Mouse (Mus musculus) liver, adult (tissue): ENCODE results near the gene Doc2b.

Source experiments
- GATA4 ChIP-seq: IDR thresholded peaks from 2 replicates; pipeline ENCODE4 v1.6.1; 2014; ENCODE audit warnings: mild to moderate bottlenecking, low read length; ENCODE audit not compliant: insufficient replicate concordance

Doc2b gene

DNA sequence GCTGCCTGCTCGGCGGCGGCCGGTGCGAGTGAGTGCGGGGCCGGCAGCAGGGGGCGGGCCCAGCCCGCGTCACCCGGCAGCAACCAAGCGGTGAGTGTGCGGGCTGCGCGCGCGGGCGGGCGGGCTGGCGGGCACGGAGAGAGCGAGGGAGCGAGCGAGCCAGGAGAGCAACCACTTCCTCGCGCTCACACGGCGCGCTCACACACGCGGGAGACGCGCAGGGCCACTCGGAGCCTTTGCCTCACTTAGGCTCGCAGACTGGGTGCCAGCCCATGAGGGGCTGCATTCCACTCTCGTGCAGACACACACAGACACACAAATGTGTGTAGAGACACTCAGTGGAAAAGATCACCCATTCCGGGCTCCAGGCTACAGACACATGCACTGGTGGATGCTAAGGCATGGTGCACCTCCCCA is at the start of gene Doc2b:
Gene Doc2b, minus strand, starts transcription at position 21 of the 417 bp plus-strand sequence.
- no peak for TF ChIP-seq GATA4

DNA sequence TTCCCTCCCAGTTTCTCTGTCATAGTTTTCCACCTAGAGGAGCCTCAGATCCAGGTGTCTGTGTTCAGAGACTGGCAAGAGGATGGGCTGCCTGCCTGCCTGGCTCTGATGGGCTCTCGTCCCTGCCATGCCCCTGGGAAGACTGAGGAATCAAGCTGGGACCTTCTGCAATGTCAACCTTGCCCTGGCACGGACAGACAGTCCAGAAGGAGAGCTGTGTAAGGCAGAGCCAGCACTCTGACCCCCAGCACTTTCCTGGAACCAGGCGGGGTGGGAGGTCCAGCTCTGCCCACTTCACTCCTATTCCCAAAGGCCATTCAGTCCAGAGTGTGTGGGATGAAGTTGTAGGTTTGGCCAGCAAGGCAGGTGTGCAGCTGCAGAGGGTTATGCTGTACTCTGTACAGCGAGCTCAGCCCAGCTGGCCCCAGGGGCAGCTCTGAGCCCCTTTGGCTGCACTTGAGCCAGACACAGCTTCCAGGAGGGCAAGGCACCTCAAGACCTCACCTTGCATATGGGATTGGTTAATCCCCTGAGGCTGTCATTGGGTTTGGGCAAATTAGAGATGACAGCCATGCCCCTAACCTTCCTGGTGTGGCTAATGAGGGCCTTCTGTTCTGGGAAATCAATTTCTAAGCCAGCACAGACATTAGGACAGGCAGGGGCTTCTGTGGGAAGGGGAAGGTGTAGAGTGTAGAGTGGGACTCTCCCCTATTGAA is 47.2 kb upstream of the Doc2b start:
- no peak for TF ChIP-seq GATA4

DNA sequence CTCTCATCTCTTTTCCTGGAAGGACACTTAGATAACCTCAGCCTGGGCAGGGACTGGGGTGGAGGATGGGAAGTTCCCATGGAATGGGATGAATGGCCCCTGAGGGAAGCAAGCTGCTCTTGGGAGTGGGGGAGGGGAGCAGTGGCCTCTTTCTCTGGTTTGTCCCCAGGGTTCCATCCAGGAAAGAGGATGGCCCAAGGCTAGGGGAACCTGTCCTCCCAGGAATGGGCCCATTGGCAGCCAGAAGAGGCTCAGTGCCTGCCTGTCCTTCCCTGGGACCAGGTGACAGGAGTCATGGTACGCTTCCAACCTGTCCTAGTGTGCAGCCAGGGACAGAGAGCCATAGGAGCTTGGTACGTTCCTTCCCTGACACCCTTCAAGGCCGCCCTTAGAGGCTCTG is 45.7 kb upstream of the Doc2b start:
- no peak for TF ChIP-seq GATA4

DNA sequence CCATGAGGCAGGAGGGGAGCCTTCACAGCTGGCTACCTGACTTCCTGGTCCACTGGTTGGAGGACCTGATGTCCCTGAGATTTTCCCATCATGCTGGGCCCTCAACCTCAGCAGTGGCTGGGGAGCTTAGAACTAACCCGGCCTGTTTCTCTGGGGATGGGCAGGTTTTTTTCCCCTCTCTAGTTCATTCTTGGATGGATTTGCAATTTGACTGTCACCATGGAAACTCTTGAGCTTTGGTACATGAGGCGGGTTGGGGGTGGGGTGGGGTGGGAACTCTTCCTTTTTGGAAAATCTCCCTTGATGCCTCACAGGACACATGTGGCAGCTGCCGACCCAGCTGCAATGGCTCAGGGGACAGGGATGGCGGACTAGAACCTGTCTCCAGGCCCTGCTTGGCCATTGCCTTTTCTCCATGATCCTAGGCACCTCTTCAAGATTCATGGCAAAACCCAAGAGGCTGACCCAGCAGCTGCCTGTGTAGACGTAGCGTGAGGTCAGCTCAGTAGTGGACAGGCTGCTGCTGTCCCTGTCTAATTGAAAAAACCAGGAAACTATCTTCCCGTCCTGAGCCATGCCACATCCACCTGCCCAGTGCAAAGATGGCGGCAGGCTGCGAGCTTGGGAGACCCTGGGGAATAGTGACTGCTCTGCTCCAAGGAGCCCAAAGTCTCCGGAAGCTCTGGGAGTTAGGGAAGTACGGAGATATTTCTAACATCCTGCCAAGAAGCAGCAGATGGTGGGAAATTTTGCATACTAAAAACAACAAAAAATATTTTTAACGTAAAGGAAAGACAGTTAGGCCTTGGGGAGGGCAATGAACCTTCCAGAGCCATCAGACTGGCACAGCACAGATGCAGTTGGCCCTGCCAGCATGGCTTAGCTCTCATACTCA is 43.9 kb upstream of the Doc2b start:
- no peak for TF ChIP-seq GATA4

DNA sequence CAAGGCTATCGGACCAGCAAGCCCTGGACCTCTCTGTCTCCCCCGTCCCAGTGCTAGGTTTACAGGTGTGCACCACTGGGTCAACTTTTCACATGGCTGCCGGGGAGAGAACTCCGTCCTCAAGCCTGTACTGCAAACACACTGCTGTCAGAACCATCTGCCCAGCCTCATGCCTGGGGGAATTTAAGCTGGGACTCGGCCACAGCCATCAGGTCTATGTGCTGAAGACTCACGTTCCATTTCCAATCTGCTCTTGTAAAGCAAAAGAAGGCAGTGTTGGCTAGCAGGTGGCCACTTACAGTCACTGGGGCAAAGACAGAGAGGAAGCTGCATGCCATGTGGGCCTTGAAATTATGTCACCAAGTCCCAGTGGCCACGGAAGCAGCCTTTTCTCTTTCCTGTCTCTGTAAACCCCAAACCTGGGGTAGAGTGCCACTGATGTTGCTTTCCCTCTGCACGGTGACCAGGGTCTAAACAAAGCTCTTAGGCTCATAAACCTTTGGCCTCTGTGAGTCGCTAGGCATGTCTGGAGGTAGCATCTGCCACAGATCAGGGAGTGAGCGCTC is 43.1 kb upstream of the Doc2b start:
- no peak for TF ChIP-seq GATA4

DNA sequence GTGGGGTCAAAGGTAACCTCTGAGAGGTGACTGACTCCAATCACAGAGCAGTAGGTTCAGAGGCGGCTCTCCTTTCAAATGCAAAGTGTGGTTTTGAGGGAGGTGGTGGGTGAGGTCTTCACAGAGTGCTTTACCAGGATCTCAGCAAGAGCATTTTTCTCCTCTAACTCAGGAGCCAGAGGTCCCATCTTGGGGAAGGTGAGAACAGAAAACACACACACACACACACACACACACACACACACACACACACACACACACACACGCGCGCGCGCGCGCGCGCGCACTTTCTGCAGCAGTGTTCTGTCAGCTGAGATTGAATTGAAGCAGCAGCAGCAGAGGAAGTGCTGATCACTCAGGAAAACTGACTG is 40.4 kb upstream of the Doc2b start:
- TF ChIP-seq GATA4: no peak

DNA sequence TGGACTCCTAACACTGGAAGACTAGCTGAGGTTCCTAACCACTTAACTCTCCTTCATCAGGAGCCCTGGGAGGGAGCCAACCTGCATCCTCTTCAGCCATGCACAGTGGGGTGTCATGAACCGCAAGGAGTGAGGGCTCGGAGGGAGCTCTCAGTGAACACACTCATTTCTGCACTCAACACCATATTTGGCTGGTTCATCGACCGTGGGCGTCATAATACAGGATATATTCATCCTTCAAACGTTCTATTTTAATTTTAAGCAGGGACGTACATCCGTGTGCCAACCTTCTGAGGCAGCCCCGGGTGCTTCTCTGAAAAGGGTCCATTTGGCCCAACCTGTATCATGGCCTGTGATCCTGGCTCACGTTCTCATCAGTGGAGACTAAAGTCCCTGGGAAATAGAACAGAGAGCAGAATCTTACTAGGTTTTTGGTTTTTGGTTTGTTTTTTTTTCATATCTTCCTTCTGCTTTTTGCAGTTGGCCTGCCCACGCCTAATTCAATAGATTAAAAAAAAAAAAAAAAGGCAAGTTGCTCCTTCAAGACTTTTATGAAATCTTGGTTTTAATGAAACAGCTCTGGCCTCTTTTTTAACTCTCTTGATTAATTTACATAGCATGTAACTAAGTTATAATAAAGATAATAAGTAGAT is 39.9 kb upstream of the Doc2b start:
- no peak for TF ChIP-seq GATA4

DNA sequence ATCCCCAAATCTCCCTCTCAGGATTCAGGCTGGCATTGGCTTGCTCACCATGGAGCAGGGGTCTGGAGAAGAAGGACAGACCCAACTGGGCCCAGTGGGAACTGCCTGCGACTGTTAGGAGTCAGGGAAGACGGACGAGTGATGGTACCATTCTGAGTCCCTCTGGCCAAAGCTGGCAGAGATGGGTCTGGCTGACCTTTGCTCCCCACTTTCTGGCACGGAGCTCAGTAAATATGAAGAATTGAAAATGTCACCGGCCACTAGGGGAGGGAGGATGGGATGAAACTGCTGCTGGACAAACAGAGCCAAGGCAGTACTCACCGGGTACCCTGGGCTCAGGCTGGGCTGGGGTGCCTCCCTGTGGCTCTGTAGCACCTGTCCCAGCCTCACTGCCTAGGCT is 37.2 kb upstream of the Doc2b start:
- no peak for TF ChIP-seq GATA4

DNA sequence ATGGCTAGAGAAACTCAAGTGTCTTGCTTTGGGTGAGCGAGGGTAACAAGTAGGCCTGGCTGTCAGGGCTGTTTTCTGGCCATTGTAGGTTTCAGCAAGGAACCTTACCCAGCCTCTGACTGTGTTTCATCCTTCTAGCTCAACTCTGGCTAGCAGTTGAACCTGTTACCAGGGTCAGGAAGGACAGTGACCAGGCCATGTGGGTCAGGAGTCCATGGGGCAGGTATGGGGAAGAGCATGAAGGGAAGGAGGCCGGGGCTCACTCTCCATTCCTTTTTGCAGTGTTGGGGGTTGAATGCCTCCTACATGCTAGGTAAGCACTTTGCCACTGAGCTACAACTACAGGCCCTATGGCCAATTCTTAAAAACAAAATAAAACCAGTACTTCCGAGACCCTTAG is 34.5 kb upstream of the Doc2b start:
- no peak for TF ChIP-seq GATA4

DNA sequence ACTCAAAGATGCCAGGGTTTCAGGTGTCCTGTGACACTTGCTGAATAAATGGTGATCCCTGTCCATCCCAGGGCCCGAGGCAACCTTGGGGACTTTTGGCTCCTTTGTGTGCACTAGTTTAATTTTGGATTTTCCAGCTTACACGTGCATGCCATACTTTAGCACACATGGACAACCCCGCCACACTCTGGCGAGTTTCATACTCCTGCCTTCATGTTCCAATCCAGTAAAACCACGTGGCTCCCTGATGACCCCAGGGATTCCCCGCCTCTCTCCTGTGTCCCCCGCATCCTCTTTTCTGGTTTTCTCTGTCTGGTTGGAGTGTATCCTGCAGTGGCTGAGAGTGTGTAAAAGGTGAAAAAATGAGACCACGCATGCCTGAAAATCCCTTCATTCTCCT is 31.6 kb upstream of the Doc2b start:
- no peak for TF ChIP-seq GATA4

DNA sequence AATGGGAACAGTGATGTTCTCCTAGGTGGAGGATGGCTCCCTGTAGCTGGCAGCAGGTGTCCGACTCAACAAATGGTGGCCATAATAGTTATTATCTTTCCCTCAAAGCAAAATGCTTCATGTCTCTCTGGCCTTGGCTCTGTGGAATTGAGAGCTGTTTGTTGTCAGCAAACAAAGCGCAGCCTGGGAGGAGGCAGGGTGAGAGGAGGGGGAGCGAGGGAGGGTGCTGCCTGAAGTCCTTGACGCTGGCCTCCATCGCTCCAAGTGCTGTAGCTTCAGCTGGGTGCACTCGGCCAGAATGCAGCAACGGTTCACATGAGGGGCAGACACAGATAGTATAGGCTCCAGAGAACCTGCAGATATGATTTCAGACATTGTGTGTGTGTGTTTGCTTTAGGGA is 27.7 kb upstream of the Doc2b start:
- no peak for TF ChIP-seq GATA4

DNA sequence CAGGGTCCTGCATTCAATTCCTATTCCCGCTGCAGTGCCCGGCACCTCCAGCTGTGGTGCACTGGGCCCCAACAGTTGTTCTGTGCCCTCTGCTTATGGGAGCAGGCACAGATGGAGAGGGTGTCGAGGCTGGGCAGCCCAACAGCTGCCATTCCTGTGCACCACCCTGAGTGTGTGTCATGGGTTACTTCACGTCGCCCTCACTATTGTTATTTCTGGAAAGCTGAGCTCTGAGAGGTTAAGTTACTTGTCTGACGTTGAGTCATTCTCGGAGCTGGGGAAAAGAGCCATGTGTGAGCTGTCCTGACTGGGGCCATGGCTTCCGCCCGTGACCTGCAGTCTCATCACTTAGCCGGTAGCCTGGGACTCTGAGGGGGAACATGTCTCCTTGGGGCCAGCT is 17.2 kb upstream of the Doc2b start:
- no peak for TF ChIP-seq GATA4

DNA sequence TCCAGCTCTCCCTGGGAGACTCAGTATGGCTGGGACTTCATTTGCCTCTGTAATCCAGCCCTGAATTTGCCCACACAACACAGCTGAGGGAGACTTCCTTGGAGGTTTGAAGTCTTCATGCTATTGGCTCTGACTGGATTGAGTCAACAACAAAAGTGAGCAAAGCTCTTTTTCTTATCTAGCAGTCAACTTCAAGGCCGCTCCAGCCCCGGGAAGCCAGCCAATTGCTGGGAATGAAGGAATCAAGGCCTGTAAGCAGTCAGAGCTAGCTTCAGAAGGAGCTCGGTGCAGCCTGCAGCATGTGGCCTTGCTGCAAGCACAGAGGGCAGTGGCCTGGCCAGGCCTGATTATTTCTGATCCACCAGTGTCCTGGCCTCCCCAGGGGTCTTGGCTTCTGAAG is 16.1 kb upstream of the Doc2b start:
- peak; percentile 91; the same call in 1 of the 2 replicates for TF ChIP-seq GATA4

DNA sequence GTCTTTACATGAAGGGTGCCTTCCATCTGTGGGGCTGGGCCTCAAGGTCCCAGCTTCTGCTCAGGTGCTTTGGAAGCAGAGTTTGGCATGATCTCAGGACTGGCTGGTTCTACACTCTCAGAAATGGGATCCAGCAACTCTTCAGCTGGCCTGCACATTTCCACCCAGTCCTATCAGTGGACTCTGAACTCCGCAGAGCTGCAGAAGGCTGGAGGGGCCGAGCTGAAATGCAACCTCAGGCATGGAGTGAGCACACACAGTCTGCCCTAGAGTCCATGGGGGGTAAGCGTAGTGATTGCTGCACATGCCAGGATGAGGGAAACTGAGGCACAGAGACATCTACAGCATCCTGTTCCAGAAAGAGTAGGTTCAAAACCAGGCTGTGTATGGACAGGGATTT is 14.7 kb upstream of the Doc2b start:
- TF ChIP-seq GATA4: no peak

DNA sequence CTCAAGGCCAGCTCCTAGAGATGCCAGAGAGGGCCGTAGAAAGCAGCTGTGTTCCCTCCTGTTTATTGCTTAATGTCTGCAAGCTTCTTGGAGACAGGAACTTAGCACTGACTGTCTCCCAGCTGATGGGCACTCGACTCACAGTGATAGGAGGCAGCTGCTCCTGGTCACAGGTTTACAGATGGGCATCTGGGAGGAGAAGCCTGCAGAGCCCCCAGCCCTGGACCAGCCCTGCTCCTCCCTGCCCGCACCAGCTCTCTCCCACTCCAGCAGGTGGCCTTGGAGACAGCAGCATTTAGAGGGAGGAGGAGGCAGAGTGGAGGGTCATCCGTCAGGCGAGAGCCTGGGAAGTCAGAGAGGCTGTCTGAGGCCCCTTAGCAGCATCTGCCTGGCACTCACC is 11.6 kb upstream of the Doc2b start:
- no peak for TF ChIP-seq GATA4
